Mouse (Mus musculus) fat pad, adult 2 months (tissue): ENCODE measurements around the gene Atp10a.

Source experiments
- DNase-seq: peaks from one replicate; pipeline ENCODE4 v3.0.0-alpha.2; 2011; ENCODE audit warnings: low read depth, low spot score; ENCODE audit errors: extremely low read depth

Atp10a gene

DNA sequence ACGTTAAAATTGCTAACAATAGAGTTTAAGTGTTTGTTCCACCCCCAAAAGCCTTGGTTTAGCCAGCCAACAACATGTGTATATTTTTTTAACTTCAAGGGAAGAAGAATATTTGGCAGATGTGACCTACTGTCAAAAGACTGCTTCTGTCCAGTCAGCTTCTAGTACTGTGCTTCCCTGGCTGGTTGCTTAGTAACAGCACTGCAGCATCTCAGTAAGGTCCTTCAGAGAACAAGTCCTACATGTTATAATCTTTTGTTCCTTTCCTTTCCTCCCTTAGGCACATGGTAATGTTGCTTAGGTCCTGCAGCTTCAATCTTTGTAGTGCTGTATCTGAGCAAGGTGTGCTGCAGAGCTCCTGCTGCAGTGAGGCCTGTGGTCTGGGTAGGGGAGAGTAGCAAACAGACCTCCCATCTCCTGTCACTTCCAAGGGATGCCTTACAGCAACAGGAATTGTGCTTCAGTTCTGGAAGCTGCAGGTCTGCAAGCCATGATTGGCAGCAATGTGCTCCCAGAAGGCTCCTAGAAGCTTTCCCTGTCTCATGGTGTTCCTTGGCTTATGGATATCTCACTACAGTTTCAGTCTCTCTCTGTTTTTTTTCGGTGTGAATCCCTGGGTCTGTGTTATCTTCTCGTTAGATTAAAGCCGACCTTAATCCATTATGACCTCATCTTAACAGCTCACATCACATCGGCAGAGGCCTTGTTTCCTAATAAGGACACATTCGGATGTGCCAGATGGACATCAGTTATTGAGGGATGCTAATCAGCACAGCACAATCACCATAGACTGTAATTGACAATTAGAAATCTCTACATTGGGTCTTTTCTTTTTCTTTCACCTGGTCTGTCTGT is 34.3 kb downstream of the Atp10a start:
- no peak for DNase-seq

DNA sequence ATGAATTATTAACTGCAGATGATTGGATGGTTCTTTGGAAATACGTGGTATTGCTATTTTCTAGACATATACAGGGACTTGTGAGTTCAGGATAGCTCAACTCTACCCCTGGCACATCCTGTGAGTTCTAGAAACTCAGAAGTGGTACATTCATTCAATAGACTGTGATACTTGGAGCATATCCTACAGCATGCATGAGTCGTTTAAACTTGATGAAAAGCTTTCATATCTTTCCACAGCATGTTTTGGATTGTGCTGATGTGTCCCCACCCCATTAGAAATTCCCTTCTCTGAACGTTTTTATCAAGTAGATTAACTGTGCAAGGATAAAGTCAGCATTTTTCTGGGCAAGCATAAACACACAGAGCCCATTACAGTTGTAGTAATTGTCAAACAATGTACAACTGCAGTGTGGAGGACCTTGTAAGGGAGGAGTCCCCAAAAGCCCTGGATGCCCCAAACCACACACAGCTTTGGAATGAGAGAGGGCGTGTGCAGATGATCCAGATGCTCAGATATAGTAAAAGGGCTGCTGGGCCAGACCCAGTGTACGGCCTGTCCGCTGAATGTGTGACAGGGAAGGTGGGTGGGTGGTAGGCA is 35.1 kb downstream of the Atp10a start:
- no peak for DNase-seq

DNA sequence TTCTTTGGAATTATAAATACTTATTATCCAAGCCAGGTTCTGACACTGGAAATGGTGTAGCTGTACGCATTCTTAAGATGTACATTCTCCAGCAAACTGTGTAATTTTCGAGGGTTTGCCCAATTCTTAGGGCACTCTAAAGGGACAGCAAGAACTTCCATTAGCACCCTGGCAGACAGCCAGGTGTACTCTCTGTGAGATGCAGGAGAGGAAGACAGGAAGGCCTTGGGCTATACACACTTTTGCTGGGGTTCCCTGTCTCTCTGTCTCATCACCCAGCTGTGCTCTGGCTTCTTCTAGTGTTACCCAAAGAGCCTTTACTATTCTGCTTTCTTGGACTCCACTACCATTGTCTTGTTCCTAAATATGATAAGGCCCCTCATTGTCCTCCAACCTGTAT is 36.7 kb downstream of the Atp10a start:
- DNase-seq: no peak

DNA sequence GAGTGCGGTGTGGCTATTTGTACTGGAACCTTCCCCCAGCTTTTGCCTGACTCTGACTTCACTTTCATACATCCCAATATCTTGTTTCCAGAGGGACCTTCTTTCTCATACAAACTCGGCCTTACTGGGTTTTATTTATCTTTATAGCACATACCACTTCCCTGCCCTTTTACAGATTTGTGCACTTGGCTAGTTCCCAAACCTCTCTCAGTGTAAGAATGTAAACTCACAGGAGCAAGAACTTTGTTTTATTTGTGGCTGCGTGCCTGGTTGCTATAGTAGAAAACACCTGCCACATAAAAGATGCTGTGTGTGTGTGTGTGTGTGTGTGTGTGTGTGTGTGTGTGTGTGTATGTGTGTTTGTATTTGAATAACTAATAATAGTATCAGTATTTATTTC is 37.4 kb downstream of the Atp10a start:
- no peak for DNase-seq

DNA sequence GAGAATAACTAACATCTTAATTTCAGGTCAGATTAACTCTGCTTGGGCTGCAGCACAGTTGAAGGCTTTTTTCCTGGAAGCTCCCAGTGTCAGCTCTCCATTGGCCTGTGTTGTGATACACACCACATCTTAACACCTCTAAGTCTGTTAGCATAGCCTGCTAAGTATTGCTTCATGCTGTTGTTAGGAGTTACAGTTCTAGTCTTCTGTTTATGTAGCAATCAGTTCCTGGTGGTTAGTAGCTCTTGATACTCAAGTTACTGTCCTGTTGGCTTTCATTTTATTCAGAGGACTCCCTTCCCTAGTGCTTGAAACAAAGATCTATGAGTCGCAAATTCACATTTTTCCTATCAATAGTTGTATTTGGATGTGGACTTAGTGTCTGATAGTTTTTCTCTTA is 39.7 kb downstream of the Atp10a start:
- DNase-seq: no peak

- no peak for DNase-seq
Observed at GRCm38 (mm10) chr7:58697092-58697491, 41.1 kb downstream of the Atp10a start.

GRCm38 (mm10) chr7:58698738-58699442 is 42.9 kb downstream of the Atp10a start:
- no peak for DNase-seq

DNA sequence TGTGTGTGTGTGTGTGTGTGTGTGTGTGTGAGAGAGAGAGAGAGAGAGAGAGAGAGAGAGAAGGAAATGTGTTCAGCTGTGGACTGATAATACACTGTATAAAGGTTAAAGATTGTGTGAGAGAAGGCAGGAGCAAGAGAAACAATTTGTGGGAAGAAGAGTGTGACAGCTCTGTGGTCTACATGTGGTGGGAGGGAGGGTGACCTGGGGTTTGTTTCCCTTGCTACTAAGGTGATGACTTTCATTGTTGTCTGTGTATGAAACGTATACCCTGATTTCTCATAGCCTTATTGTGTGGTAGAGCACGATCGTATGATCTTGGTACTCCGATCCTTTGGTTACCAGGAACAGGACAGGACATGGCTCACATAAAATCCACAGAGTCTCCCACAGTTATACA is 45.3 kb downstream of the Atp10a start:
- DNase-seq: no peak

- DNase-seq: no peak
Observed at GRCm38 (mm10) chr7:58705158-58705557, 49.2 kb downstream of the Atp10a start.

DNA sequence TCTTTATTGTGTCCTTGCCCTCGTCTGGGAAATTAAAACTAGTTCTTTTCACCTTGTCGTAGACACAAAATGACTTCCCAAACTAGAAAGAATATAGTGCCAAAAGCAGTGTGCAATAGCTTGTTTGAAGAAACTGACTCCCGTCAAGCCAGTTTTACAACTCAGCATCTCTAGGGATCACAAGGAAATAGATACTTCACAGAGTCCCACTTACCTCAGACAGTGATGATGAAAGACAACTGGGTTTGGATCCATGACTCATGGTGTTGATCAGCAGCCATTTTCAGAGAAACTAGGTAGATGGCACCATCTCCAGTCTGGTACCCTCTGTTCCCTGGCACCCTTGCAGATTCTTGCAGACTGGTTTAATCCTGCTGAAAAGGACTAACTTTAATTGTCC is 53.3 kb downstream of the Atp10a start:
- peak; percentile 14 for DNase-seq

- no peak for DNase-seq
Observed at GRCm38 (mm10) chr7:58710312-58710711, 54.3 kb downstream of the Atp10a start.

GRCm38 (mm10) chr7:58711811-58712210 is 55.8 kb downstream of the Atp10a start:
- no peak for DNase-seq

- DNase-seq: no peak
Observed at GRCm38 (mm10) chr7:58715576-58716144, 59.7 kb downstream of the Atp10a start.

- DNase-seq: no peak
Observed at GRCm38 (mm10) chr7:58716626-58717025, 60.7 kb downstream of the Atp10a start.

GRCm38 (mm10) chr7:58718556-58718955 is 62.6 kb downstream of the Atp10a start:
- no peak for DNase-seq

- no peak for DNase-seq
Observed at GRCm38 (mm10) chr7:58719218-58719938, 63.4 kb downstream of the Atp10a start.

DNA sequence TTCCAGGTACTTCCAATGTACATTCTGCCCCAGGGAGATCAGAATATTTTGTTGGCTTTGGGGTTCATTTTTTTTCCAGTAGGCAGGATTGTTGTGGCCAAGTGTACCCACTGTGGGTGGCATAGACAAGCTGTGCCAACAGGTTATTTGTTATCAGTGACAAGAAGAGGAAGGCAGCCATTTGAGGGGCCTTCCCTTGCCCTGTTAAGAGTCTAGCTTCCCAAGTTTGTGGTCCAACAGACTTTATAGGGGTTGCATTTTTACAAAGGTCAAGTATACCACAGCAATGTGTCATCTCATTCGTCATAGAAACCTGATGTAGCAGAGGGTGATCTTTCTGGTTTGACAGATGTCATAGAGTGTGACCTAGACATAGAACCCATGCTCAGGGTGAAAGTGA is 66.3 kb downstream of the Atp10a start:
- DNase-seq: no peak

GRCm38 (mm10) chr7:58730201-58730600 is 74.2 kb downstream of the Atp10a start:
- no peak for DNase-seq

- DNase-seq: no peak
Observed at GRCm38 (mm10) chr7:58730831-58731230, 74.9 kb downstream of the Atp10a start.

DNA sequence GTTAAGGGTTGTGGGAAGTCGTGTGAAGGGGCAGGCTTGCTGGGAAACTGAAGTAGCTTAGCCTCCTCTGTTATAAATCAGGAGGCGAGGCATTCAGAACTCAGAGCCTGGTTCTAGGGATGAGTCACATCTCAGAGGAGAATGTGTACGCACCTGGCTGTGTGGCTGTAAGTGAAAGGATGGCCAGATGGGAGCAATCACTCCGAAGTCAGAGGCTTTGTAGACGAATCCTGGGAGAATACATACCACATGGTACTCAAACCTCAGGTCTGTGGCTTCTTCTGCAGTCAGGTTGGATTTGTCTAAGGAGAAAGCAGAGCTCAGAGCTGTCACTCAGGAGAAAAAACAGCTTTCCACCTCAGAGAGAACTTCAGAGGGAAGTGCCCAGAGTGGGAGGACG is 76.4 kb downstream of the Atp10a start:
- no peak for DNase-seq

- no peak for DNase-seq
Observed at GRCm38 (mm10) chr7:58733490-58733901, 77.5 kb downstream of the Atp10a start.
